Mouse (Mus musculus) ES-Bruce4 (cell line): ENCODE measurements around the gene Uhrf1bp1.

Source experiments
- CTCF ChIP-seq: IDR thresholded peaks from one replicate; pipeline ENCODE4 v1.8.1; 2011; ENCODE audit warnings: low read depth, low read length
- EP300 ChIP-seq: IDR thresholded peaks from 2 replicates; pipeline ENCODE4 v1.6.1; 2011; ENCODE audit warnings: low read depth, low read length; ENCODE audit not compliant: insufficient read depth
- POLR2A ChIP-seq: IDR thresholded peaks from one replicate; pipeline ENCODE4 v1.8.1; 2011; ENCODE audit warnings: low read length; ENCODE audit not compliant: insufficient read depth

GRCm38 (mm10) chr17:27914742-27915141 lies 58.5 kb downstream of the Uhrf1bp1 start:
- no peak for TF ChIP-seq POLR2A
- no peak for TF ChIP-seq CTCF
- no peak for TF ChIP-seq EP300
